Mouse (Mus musculus) effector memory CD4-positive, alpha-beta T cell, adult 5 months (primary cell): ENCODE data around the gene Defb35. TPM values are rescaled to one million over a fixed set of nuclear protein-coding genes. Genes with fewer than 3 reads are reported as not detected.

ENCODE experiments used
- polyA plus RNA-seq: library from polyadenylated mRNA; unstranded; fragments of 100-300 nt; shearing (Covaris generic); gene quantifications from one replicate; pipeline ENCODE4 v1.2.1, GENCODE M21; 2017

Defb35 gene
- not detected for polyA plus RNA-seq

GRCm38 (mm10) chr8:21938052-21938451 lies at the start of gene Defb35:
Gene Defb35 (plus strand): TSS chr8:21938352.

GRCm38 (mm10) chr8:21906290-21906689 lies 31.9 kb upstream of the Defb35 start, which contains the start of gene Defb11:
Gene Defb11 (minus strand): TSS chr8:21906412.

GRCm38 (mm10) chr8:21932610-21933009 lies 5.5 kb upstream of the Defb35 start, which contains the start of gene Defb15:
Gene Defb15 (minus strand): TSS chr8:21932710.

GRCm38 (mm10) chr8:21946462-21946861 lies 8.3 kb downstream of the Defb35 start, which contains the start of gene Defb13:
Gene Defb13 (plus strand): TSS chr8:21946762.

GRCm38 (mm10) chr8:21958414-21958813 lies 20.3 kb downstream of the Defb35 start, which contains the start of gene Fam90a1a:
Gene Fam90a1a (plus strand): TSS chr8:21958714.

GRCm38 (mm10) chr8:21969475-21969874 lies 31.3 kb downstream of the Defb35 start, which contains the start of gene Ccdc70:
Gene Ccdc70 (plus strand): TSS chr8:21969775.

Other genes starting within 250 kb of the Defb35 start
- gene AY761184, start 234.7 kb upstream of the Defb35 start, polyA plus RNA-seq, result not detected
- gene Defa24, start 203.9 kb upstream of the Defb35 start, polyA plus RNA-seq, result not detected
- not detected for gene Defb50, start 114.8 kb upstream of the Defb35 start, polyA plus RNA-seq
- not detected for gene Defb2, start 98.4 kb upstream of the Defb35 start, polyA plus RNA-seq
- gene Defb10, start 79.5 kb upstream of the Defb35 start, polyA plus RNA-seq, result not detected
- gene Defb9, start 52.9 kb upstream of the Defb35 start, polyA plus RNA-seq, result not detected
- gene Defb11, start 31.9 kb upstream of the Defb35 start, polyA plus RNA-seq, result not detected
- gene Defb15, start 5.6 kb upstream of the Defb35 start, polyA plus RNA-seq, result not detected
- gene Defb13, start 8.4 kb downstream of the Defb35 start, polyA plus RNA-seq, result not detected
- gene Fam90a1a, start 20.4 kb downstream of the Defb35 start, polyA plus RNA-seq, result not detected
- not detected for gene Ccdc70, start 31.4 kb downstream of the Defb35 start, polyA plus RNA-seq
- gene Atp7b, start 122.0 kb downstream of the Defb35 start, polyA plus RNA-seq, result 0.05 TPM
- gene Alg11, start 122.4 kb downstream of the Defb35 start, polyA plus RNA-seq, result 10.2 TPM
- gene Nek5, start 186.7 kb downstream of the Defb35 start, polyA plus RNA-seq, result not detected
- gene Nek3, start 228.1 kb downstream of the Defb35 start, polyA plus RNA-seq, result 4.2 TPM
- gene Ckap2, start 247.5 kb downstream of the Defb35 start, polyA plus RNA-seq, result 1.5 TPM